Mouse (Mus musculus): ENCODE results near the gene Tiam1. TPM values are rescaled to one million over a fixed set of nuclear protein-coding genes. Genes with fewer than 3 reads are reported as not detected.

The Tiam1 gene
- polyA plus RNA-seq, 1 experiment from 2014 or later = 31.5 TPM

- no peak overlapping the region for H3K4me2 ChIP-seq
- WGBS = 90% methylated on average over 7 of the region's 7 CpGs
- H3K27me3 ChIP-seq = no peaks in the 10 kb centered on the region
- H3K27ac ChIP-seq = no peak overlapping the region
- H3K4me3 ChIP-seq (replicated peaks) = no peak overlapping the region
- ATAC-seq (ENCODE audit: low FRiP score) = no peak
- H3K9me3 ChIP-seq = no peaks in the 10 kb centered on the region
- H3K36me3 ChIP-seq (replicated peaks) = 0 out of 2 replicates have a peak, but pooled peaks cover 1% of the 10 kb centered on the region
- peaks cover 15% of the 10 kb centered on the region for H3K4me1 ChIP-seq
- no peak overlapping the region for H3K9ac ChIP-seq
Measured at GRCm38 (mm10) chr16:90102596-90102995, 41.0 kb downstream of the Tiam1 start.

- Histone ChIP-seq H3K4me3 (replicated peaks) (no peak overlapping the region), H3K9me3 (no peaks in the 10 kb centered on the region), H3K27me3 (no peaks in the 10 kb centered on the region), H3K36me3 (replicated peaks) (no peaks in the 10 kb centered on the region), H3K4me2 (no peak overlapping the region), H3K9ac (no peak overlapping the region), H3K4me1 (peaks cover 5% of the 10 kb centered on the region), H3K27ac (no peak overlapping the region)
- ATAC-seq (ENCODE audit: low FRiP score) = no peak
- 90% methylated on average over 11 of the region's 11 CpGs for WGBS
Measured at GRCm38 (mm10) chr16:90098191-90098605, 45.4 kb downstream of the Tiam1 start.

- H3K36me3 ChIP-seq (replicated peaks) = no peaks in the 10 kb centered on the region
- no peak overlapping the region for H3K9ac ChIP-seq
- no peaks in the 10 kb centered on the region for H3K9me3 ChIP-seq
- WGBS = 97% methylated on average over 3 of the region's 3 CpGs
- H3K27ac ChIP-seq = no peak overlapping the region
- peaks cover 5% of the 10 kb centered on the region for H3K4me1 ChIP-seq
- ATAC-seq (ENCODE audit: low FRiP score) = no peak
- H3K4me2 ChIP-seq = no peak overlapping the region
- no peak overlapping the region for H3K4me3 ChIP-seq (replicated peaks)
- no peaks in the 10 kb centered on the region for H3K27me3 ChIP-seq
Measured at GRCm38 (mm10) chr16:90097769-90098168, 45.8 kb downstream of the Tiam1 start.

- Histone ChIP-seq H3K4me3 (replicated peaks) (no peak overlapping the region), H3K4me2 (no peak overlapping the region), H3K4me1 (peaks cover 2% of the 10 kb centered on the region), H3K9me3 (no peaks in the 10 kb centered on the region), H3K27me3 (no peaks in the 10 kb centered on the region), H3K9ac (no peak overlapping the region), H3K36me3 (replicated peaks) (no peaks in the 10 kb centered on the region), H3K27ac (no peak overlapping the region)
- no peak for ATAC-seq (ENCODE audit: low FRiP score)
- 85% methylated on average over 5 of the region's 5 CpGs for WGBS
Measured at GRCm38 (mm10) chr16:90096011-90096410, 47.6 kb downstream of the Tiam1 start.

DNA sequence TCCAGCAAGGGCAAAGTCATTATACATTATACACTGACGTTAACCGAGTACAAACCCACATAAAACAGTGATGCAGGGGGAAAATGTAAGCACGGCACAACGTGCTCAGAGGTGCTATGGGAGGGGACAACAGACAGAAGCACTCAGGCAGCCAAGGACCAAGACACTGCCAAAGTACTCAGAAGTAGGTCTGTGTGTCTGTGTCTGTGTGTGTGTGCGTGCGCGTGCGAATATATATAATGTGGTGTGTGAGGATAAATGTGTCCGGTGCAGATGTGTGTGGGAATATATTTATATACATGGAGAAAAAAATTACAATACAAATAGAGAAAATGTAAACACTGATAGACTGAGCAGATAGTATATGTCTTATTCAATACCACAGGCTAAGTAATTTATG is 50.6 kb downstream of the Tiam1 start:
- H3K4me1 ChIP-seq = peaks cover 2% of the 10 kb centered on the region; the same call in 1 of the 2 replicates
- H3K4me3 ChIP-seq (replicated peaks) = no peak overlapping the region
- H3K27ac ChIP-seq = no peak overlapping the region
- no peak overlapping the region for H3K9ac ChIP-seq
- H3K27me3 ChIP-seq = no peaks in the 10 kb centered on the region
- WGBS = 93% methylated on average over 9 of the region's 9 CpGs
- H3K9me3 ChIP-seq = no peaks in the 10 kb centered on the region
- ATAC-seq (ENCODE audit: low FRiP score) = no peak
- H3K4me2 ChIP-seq = no peak overlapping the region
- no peaks in the 10 kb centered on the region for H3K36me3 ChIP-seq (replicated peaks)

DNA sequence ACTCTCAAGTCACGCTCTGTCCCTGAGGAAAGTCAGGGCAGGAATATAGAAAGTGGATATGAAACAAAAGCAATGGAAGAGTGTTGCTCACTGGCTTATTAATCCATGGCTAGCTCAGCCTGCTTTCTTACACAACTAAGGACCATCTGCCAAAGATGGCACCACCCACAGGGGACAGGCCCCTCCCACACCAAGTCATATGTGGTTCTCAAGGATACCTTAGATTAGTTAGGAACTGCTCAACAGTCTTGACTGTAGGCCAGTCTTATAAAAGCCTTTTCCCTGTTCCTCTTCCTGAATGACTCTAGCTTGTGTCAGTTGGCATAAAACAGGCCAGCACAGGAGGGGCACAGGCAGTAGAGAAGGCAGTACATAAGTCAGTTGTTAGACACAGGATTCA is 51.7 kb downstream of the Tiam1 start:
- H3K4me2 ChIP-seq = no peak overlapping the region
- peaks cover 2% of the 10 kb centered on the region; the same call in 1 of the 2 replicates for H3K4me1 ChIP-seq
- H3K27me3 ChIP-seq = no peaks in the 10 kb centered on the region
- H3K4me3 ChIP-seq (replicated peaks) = no peak overlapping the region
- H3K36me3 ChIP-seq (replicated peaks) = no peaks in the 10 kb centered on the region
- ATAC-seq (ENCODE audit: low FRiP score) = no peak
- 92% methylated on average over 1 of the region's 1 CpGs for WGBS
- H3K9ac ChIP-seq = no peak overlapping the region
- H3K9me3 ChIP-seq = no peaks in the 10 kb centered on the region
- no peak overlapping the region for H3K27ac ChIP-seq

DNA sequence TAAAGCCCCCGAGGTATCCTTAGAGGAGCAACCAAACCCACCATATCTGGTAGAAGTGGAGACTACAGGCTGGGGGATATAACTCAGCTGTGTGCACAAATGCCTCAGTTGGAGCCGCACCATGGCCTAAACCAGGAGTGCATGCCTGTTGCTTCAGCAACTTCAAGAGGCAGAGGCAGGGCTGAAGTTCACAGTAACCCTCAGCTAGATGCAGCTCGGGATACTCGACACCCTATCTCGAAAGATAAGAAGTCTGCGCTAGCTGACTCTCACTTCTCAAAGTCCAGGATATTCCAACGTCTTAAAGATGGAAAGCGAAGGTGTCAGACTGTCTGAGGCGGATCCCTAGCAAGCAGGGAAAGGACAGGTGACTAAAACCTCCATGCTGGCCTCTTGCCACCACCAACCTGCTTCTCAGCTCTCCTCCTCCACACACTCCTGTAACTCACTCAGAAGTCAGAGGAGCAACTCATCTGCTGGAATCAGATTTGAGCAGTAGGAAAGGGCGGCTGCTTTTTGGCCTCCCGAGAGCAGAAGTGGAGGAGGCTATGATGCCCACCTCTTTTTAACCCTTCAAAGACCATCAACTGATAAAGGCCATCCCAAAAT is 52.4 kb downstream of the Tiam1 start:
- Histone ChIP-seq H3K36me3 (replicated peaks) (no peaks in the 10 kb centered on the region), H3K4me2 (no peak overlapping the region), H3K9me3 (no peaks in the 10 kb centered on the region), H3K4me3 (replicated peaks) (no peak overlapping the region), H3K4me1 (peaks cover 2% of the 10 kb centered on the region; the same call in 1 of the 2 replicates), H3K27me3 (no peaks in the 10 kb centered on the region), H3K27ac (no peak overlapping the region), H3K9ac (no peak overlapping the region)
- no peak for ATAC-seq (ENCODE audit: low FRiP score)
- 88% methylated on average over 11 of the region's 11 CpGs for WGBS

DNA sequence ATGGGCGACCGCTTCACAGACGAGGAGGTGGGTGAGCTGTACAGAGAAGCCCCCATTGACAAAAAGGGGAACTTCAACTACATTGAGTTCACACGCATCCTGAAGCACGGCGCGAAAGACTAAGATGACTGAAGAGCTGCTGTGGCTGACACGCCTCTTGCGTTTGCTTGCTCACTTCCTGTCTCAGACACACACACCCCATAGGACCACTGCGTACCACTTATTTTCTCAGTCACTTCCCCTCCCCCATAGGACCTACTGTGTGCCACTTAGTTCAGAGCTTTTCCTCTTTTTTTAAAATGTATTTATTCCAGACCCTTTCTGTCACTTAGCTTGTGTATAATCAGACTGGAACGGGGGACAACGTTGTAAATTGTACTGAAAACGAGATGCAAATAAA is 53.2 kb downstream of the Tiam1 start:
- no peak for ATAC-seq (ENCODE audit: low FRiP score)
- 95% methylated on average over 13 of the region's 13 CpGs for WGBS
- Histone ChIP-seq H3K27ac (no peak overlapping the region), H3K9ac (no peak overlapping the region), H3K4me3 (replicated peaks) (no peak overlapping the region), H3K9me3 (no peaks in the 10 kb centered on the region), H3K36me3 (replicated peaks) (no peaks in the 10 kb centered on the region), H3K4me2 (no peak overlapping the region), H3K27me3 (no peaks in the 10 kb centered on the region), H3K4me1 (peaks cover 2% of the 10 kb centered on the region)

GRCm38 (mm10) chr16:90087256-90087655 is 56.3 kb downstream of the Tiam1 start:
- Histone ChIP-seq H3K9me3 (no peaks in the 10 kb centered on the region), H3K4me3 (replicated peaks) (no peak overlapping the region), H3K27ac (no peak overlapping the region), H3K27me3 (no peaks in the 10 kb centered on the region), H3K4me2 (no peak overlapping the region), H3K9ac (no peak overlapping the region), H3K36me3 (replicated peaks) (no peaks in the 10 kb centered on the region), H3K4me1 (peaks cover 2% of the 10 kb centered on the region; the same call in 1 of the 2 replicates)
- 95% methylated on average over 5 of the region's 5 CpGs for WGBS
- no peak for ATAC-seq (ENCODE audit: low FRiP score)

DNA sequence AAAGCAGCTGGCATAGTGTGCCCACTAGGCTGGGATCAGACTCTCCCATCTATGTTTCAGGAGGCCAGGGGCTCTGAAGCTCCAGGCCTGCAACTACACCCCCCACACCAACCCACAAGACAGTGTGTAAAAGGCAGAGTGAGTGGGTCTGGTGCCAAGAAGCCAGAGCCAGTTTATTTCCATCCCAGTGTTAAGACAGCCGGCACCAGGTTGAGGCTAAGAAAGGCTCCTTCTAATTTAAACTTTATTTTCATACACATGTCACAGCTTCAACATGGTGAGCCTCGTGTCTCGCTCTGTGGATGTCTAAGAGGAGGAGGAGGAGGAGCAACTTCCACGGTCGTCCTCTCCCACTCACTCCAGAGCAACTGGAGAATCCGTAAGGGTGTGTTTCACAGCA is 57.5 kb downstream of the Tiam1 start:
- no peaks in the 10 kb centered on the region for H3K9me3 ChIP-seq
- no peak overlapping the region for H3K4me3 ChIP-seq (replicated peaks)
- no peak overlapping the region for H3K27ac ChIP-seq
- no peaks in the 10 kb centered on the region for H3K36me3 ChIP-seq (replicated peaks)
- no peaks in the 10 kb centered on the region for H3K27me3 ChIP-seq
- H3K9ac ChIP-seq = no peak overlapping the region
- H3K4me1 ChIP-seq = no peaks in the 10 kb centered on the region; the same call in 1 of the 2 replicates
- 91% methylated on average over 6 of the region's 6 CpGs for WGBS
- ATAC-seq (ENCODE audit: low FRiP score) = no peak
- H3K4me2 ChIP-seq = no peak overlapping the region

DNA sequence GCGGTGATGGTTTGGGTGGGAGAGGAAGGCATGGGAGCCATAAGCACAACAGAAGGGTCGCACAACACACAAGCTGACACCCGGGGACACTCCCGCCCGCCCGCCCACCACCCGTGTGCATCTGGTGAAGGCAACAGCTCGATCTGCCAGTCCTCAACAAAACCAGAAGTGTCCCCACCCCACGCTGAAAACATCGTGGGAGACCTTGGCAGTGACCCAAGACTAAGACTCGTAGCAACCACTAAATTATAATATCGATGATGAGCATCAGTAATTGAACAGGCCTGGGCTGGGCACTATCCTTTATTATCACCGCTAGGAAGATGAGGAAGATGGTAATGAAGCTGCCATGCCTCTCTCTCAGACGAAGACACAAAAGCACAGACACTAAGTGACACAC is 58.0 kb downstream of the Tiam1 start:
- H3K9me3 ChIP-seq = no peaks in the 10 kb centered on the region
- no peaks in the 10 kb centered on the region for H3K36me3 ChIP-seq (replicated peaks)
- no peaks in the 10 kb centered on the region for H3K27me3 ChIP-seq
- H3K4me1 ChIP-seq = no peaks in the 10 kb centered on the region; the same call in 1 of the 2 replicates
- no peak overlapping the region for H3K4me3 ChIP-seq (replicated peaks)
- no peak overlapping the region for H3K4me2 ChIP-seq
- ATAC-seq (ENCODE audit: low FRiP score) = 0 out of 2 replicates have a peak, but pooled peaks have one; percentile 18
- no peak overlapping the region for H3K9ac ChIP-seq
- no peak overlapping the region for H3K27ac ChIP-seq
- WGBS = 86% methylated on average over 14 of the region's 14 CpGs

GRCm38 (mm10) chr16:90081125-90081524 is 62.4 kb downstream of the Tiam1 start:
- WGBS = 88% methylated on average over 1 of the region's 1 CpGs
- Histone ChIP-seq H3K27ac (no peak overlapping the region), H3K4me2 (no peak overlapping the region), H3K27me3 (no peaks in the 10 kb centered on the region), H3K36me3 (replicated peaks) (no peaks in the 10 kb centered on the region), H3K9ac (no peak overlapping the region), H3K4me3 (replicated peaks) (no peak overlapping the region), H3K9me3 (no peaks in the 10 kb centered on the region), H3K4me1 (peaks cover 3% of the 10 kb centered on the region)
- ATAC-seq (ENCODE audit: low FRiP score) = no peak

- H3K27ac ChIP-seq = no peak overlapping the region
- H3K36me3 ChIP-seq (replicated peaks) = no peaks in the 10 kb centered on the region
- peaks cover 7% of the 10 kb centered on the region for H3K4me1 ChIP-seq
- no peaks in the 10 kb centered on the region for H3K27me3 ChIP-seq
- no peak overlapping the region for H3K9ac ChIP-seq
- ATAC-seq (ENCODE audit: low FRiP score) = no peak
- H3K4me3 ChIP-seq (replicated peaks) = no peak overlapping the region
- no peaks in the 10 kb centered on the region for H3K9me3 ChIP-seq
- H3K4me2 ChIP-seq = no peak overlapping the region
- 65% methylated on average over 11 of the region's 11 CpGs for WGBS
Measured at GRCm38 (mm10) chr16:90078806-90079381, 64.7 kb downstream of the Tiam1 start.

Data from forebrain, embryonic 12.5 days (tissue).